Mouse (Mus musculus) layer of hippocampus, postnatal 14 days (tissue): Measurements from ENCODE around the gene Exoc7. TPM values are rescaled to one million over a fixed set of nuclear protein-coding genes. Genes with fewer than 3 reads are reported as not detected.

Experiments
- DNase-seq, 2 experiments: peaks; one replicate each; pipeline ENCODE4 v3.0.0; 2021 to 2022; ENCODE audit warnings: low spot score in 2 of 2, mixed read lengths in 1 of 2
- total RNA-seq, 2 experiments: library from RNA; stranded (reverse); gene quantifications; 2 replicates each; pipeline ENCODE4 v1.2.3; 2021

The Exoc7 gene
- total RNA-seq, 2 experiments from 2014 or later = 76.5 to 77.8 TPM

- DNase-seq = no peak
Observed at GRCm38 (mm10) chr11:116245616-116246015, 61.4 kb downstream of the Exoc7 start.

- no peak for DNase-seq
Observed at GRCm38 (mm10) chr11:116244580-116244979, 62.5 kb downstream of the Exoc7 start.

GRCm38 (mm10) chr11:116241744-116242235 lies 65.2 kb downstream of the Exoc7 start:
- DNase-seq = no peak

- DNase-seq = no peak
Observed at GRCm38 (mm10) chr11:116239797-116240196, 67.2 kb downstream of the Exoc7 start.

Other genes with a start within 250 kb of the Exoc7 start
- 1 to 10 TPM; 1.3 to 2.1 TPM for gene Unc13d, start 229.3 kb downstream of the Exoc7 start, total RNA-seq
- 100 to 1,000 TPM; 287 to 295 TPM for gene Wbp2, start 220.2 kb downstream of the Exoc7 start, total RNA-seq
- gene Trim47, start 180.0 kb downstream of the Exoc7 start, total RNA-seq = 1 to 10 TPM; 5.7 to 7.8 TPM
- 1 to 10 TPM; 6.0 to 6.6 TPM for gene Trim65, start 176.1 kb downstream of the Exoc7 start, total RNA-seq
- 10 to 100 TPM; 55.3 to 63.7 TPM for gene Mrpl38, start 168.4 kb downstream of the Exoc7 start, total RNA-seq
- gene Fbf1, start 139.1 kb downstream of the Exoc7 start, total RNA-seq = 100 to 1,000 TPM in 1 of 2 experiments, 10 to 100 TPM in 1; 87.9 to 102 TPM
- gene Ten1, start 108.4 kb downstream of the Exoc7 start, total RNA-seq = 10 to 100 TPM; 42.9 to 53.7 TPM
- gene Acox1, start 108.2 kb downstream of the Exoc7 start, total RNA-seq = 100 to 1,000 TPM; 123 to 125 TPM
- gene Evpl, start 69.2 kb downstream of the Exoc7 start, total RNA-seq = under 1 TPM; 0.44 to 0.72 TPM
- 10 to 100 TPM; 52.0 to 55.7 TPM for gene Srp68, start 33.0 kb downstream of the Exoc7 start, total RNA-seq
- not detected for gene Galr2, start 26.3 kb downstream of the Exoc7 start, total RNA-seq
- gene Foxj1, start 28.2 kb upstream of the Exoc7 start, total RNA-seq = 10 to 100 TPM in 1 of 2 experiments, 1 to 10 TPM in 1; 6.9 to 13.4 TPM
- 100 to 1,000 TPM; 236 to 242 TPM for gene Rnf157, start 105.8 kb upstream of the Exoc7 start, total RNA-seq
- 10 to 100 TPM; 38.7 to 41.4 TPM for gene Ubald2, start 126.9 kb upstream of the Exoc7 start, total RNA-seq
- gene Qrich2, start 159.0 kb upstream of the Exoc7 start, total RNA-seq = under 1 TPM in 1 of 2 experiments, not detected in 1; 0.07 TPM
- 10 to 100 TPM; 86.1 to 90.6 TPM for gene Prpsap1, start 187.0 kb upstream of the Exoc7 start, total RNA-seq
- gene Sphk1, start 223.7 kb upstream of the Exoc7 start, total RNA-seq = 1 to 10 TPM; 2.2 TPM